Mouse (Mus musculus): ENCODE measurements around the gene Nol10. TPM values are rescaled to one million over a fixed set of nuclear protein-coding genes. Genes with fewer than 3 reads are reported as not detected.

Gene Nol10
- total RNA-seq, 2 experiments from 2014 or later, result 19.3 to 20.6 TPM

DNA sequence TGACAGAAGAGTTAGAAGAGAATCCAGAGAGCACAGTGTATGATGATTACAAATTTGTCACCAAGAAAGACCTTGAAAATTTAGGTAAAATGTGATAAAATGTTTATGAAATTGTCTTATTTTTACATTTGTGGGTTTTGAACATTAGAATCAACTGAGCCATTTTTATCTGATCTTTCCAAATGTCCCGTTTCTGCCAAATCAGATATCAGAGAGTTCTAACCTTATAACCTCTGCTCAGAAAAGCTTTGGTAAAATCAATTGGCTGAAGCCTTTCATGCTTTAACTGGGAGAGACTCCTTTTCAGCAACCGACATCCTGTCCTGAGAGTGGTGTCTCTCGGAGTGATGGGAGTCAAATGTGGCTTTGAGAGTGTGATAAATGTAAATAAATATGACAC is 53.9 kb downstream of the Nol10 start:
- DNase-seq (ENCODE audit: extremely low spot score in 1 of 2, low spot score in 1 of 2), result no peak

DNA sequence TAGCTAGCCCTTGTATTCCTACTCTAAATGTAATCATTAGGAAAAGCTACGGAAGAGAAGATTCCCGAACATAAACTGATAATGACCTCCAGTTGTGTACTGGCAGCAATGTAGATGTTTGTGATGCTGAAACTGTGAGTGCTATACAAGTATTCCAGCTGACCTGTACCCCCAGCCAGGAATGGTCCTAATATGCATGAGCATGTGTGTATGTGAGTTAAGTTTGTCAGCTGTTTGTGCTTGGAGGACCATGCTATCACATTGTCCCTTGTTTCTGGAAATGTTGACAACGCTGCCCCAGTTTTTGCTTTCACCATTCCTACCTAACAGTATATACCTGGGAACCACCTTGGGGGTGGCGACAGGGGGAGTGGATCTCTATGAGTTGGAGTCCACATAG is 55.7 kb downstream of the Nol10 start:
- DNase-seq (ENCODE audit: extremely low spot score in 1 of 2, low spot score in 1 of 2), result no peak

DNA sequence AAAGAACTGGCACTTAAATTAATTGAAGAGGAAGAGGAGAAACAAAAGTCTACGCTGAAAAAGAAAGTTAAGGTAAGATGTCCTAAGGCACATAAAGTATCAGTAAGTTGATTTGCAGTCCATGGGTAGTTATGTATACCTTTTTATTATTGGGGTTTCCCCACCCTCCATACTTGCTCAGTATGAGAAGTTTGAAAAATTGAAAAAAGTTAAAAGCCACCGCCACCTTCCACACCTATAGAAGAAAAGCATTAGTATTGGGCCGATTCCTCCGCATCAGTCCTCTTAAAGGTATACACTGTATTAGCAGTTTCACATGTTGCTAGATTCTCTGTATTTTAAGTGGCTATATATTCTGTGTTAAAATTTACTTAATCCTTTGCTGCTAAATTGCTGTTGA is 58.6 kb downstream of the Nol10 start:
- DNase-seq (ENCODE audit: extremely low spot score in 1 of 2, low spot score in 1 of 2), result no peak

DNA sequence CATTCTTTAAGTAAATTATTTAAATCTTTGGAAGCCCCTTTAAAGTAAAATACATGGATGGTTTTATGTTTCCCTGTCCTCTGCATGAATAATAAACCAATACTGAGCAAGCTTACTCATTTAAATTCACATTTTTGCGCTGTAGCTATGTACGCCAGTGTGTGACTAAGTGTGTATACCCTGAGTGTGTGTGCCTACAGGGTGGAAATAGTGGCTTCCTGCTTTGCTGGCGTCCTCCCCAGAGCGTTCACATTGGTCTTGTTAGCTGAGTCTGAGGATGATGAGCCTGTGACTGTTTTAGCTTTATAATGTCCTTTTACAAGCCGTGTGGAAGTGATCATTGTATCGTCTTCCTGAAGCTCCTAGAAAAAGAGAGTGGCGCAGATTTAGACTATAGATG is 60.1 kb downstream of the Nol10 start:
- DNase-seq (ENCODE audit: extremely low spot score in 1 of 2, low spot score in 1 of 2), result no peak

DNA sequence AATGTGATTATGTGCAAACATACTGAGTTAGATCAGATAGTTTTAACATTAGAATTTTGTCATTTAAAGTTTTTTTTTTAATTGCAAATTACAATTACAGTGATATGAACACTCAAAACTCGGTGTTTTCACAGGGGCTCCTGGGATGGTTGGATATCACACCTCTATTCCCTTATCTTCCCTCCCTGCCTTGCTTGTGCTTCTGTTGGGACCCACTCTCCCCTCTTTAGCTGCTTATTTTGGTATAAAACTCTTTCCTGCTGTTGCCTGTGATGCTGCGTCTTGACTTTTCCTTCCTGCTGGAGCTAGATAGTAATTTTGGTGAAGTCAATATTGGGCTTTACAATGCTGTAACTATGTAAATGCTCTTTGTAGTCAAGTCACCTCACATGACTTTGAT is 63.0 kb downstream of the Nol10 start:
- no peak for DNase-seq (ENCODE audit: extremely low spot score in 1 of 2, low spot score in 1 of 2)

DNA sequence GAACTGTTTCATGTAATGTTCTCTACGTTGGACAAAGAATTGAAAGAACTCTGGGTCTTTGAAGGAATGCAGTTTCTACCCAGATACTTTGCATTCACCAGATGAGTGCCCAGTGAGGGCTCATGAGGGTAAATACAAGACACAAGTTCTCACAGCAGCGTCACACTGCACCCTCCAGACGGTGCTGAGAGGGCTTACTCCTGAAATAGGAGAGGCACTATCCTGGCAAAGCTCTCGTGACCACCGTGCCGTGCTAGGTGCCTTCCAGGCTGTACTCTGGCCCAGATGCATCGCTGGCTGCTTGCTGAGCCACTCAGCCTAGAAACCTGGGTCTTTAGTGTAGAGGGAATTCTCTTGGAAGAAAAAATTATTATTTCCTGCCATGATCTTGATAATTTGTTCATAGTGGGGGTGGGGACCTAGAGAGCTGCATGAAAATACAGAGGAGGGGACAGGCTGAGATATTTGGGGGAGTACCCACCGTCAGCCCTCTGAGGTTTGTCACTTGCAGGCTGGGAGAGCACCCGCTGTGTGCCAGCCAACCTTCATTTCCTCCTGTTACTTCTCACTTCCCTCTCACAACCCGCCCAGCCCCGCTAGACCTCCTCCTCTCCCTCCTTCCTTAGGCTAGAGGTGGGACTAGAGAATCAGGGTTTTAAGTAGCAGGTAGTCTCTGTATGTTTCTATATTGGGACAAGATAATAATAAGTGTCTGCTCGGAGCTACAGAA is 63.7 kb downstream of the Nol10 start:
- no peak for DNase-seq (ENCODE audit: extremely low spot score in 1 of 2, low spot score in 1 of 2)

DNA sequence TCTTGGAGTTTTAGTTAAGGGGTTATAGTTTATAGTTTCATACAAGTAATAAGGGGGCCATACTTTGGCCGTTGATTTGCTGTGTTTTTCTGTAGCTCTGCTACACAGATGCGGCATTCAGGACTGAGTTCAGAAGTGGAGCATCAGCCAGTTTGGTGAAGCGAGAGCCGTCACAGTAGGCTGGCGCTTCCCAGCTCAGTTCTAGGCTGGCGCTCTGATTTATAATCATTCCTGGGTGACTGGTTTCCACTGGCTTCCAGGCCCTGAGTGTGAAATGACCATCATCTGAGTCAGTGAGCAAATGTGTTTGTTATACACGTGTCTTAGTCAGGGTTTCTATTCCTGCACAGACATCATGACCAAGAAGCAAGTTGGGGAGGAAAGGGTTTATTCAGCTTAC is 66.5 kb downstream of the Nol10 start:
- no peak for DNase-seq (ENCODE audit: extremely low spot score in 1 of 2, low spot score in 1 of 2)

DNA sequence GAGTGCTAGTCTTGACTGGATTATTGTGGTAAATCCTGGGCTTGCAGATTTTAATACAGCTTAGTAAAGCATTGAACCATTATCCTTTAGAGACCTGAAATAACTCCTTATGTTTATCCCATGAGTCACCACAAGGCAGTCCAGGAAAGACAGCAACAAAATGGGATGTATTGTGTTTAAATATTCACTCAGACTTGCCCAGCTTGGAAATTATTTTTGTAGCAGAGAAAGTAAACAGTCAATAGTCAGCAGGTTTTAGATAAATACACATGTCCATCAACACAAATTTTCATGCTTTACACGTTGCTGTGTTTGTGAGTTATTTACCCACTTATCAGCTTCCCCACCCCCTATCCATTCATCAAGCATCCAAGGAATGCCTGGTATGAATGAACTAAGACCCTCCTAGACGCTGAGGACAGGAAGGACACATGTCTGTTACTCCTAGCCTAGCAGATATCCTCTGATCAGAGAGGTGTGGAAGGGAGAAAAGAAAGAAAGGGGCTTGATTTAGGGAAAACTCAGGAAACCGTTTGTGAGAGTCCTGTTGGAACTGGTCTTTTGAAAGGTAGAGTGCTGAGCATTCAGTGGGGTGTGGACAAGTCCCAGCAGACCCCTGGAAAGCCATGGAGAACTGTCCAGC is 72.0 kb downstream of the Nol10 start:
- no peak for DNase-seq (ENCODE audit: extremely low spot score in 1 of 2, low spot score in 1 of 2)

DNA sequence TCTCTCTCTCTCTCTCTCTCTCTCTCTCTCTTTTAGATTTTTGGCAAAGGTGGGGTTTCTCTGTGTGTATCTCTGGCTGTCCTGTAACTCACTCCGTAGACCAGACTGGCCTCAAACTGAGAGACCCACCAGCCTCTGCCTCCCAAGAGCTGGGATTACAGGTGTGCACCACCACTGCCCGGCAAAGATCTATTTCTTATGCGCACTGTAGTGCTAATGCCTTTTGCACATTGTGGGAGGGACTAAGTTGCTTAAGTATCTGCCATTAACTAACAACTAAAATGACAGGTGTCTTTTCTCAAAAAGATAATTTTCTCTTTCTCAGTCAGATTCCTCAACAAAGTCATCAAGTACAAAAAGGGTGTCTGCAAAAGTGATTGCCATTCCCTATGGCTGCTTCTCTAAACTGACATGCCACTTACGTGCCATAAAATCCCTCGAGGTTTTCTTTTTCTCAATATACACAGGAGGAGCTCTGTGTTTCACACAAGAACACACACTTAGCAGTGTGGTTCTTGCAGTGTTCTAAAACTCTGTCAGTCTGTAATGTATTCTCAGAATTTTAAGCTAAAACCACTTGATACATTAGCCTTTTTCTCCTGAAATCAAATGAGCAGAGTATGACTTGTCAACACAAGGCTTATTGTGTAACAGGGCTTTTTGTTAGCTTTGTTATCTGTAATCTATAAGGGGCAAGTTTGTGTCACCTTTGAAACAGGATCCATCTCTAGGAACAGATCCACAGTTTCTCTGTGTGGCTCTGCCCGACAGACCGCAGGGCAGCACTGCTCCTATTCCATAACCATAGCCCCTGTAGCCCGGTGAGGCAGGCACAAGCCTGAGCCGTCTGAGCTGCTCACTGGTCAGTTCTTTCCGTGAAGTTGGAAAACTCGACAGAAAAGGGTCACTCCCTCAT is 77.3 kb downstream of the Nol10 start:
- no peak for DNase-seq (ENCODE audit: extremely low spot score in 1 of 2, low spot score in 1 of 2)

DNA sequence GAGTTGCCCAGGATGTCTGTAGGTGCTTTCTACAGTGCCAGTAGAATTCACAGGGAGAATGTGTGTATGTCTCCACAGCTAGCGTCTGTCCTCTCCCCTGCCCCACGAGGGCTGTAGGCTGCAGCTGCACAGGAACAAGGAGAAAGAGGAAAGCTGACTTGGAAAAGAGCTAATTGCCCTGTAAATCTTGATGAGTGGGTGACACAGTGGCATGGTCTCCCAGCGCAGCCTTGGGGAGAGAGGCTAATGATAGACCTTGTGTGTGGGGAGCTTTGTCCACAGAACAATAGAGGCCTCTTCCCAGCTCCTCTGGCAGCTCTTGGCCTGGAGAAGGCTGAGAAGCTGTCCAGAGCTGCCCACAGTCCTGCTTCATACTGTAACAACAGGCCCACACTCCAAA is 78.5 kb downstream of the Nol10 start:
- no peak for DNase-seq (ENCODE audit: extremely low spot score in 1 of 2, low spot score in 1 of 2)

DNA sequence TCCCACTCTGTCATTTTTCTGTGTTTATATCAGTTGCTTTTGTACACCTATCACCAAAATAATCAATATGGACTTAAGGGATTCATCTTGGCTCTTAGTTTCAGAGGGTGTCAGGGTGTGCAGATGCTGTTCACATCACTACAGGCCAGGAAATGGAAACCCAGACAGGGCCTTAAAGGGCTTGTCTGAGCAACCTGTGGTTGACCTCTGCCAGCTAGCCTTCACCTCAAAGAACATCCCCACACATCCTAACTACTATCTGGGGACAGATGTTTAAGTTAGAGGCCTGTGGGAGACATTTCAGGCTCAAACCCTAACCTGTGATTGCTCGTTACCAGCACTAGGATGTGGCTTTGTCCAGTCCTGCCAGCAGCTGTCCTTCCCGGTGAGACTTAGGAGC is 82.3 kb downstream of the Nol10 start:
- no peak for DNase-seq (ENCODE audit: extremely low spot score in 1 of 2, low spot score in 1 of 2)

DNA sequence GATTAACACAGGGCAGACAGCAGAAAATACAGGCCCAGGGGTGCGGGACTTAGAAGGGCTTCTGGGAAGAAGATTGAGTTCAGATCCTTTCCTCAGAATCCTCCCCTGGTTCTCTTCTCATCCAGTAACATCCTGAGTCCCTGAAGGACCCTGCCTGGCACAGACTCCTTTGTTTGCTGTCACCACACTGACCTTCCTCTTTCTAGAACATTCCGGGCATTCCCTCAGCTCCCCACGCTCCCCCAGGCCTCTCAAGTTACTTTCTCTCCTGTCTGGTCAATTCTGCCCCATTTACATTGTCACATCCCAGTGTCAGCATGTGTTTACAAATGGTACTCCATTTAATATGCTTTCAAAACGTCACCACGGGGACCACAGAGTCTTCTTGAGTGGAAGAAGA is 82.9 kb downstream of the Nol10 start:
- DNase-seq (ENCODE audit: extremely low spot score in 1 of 2, low spot score in 1 of 2), result no peak

DNA sequence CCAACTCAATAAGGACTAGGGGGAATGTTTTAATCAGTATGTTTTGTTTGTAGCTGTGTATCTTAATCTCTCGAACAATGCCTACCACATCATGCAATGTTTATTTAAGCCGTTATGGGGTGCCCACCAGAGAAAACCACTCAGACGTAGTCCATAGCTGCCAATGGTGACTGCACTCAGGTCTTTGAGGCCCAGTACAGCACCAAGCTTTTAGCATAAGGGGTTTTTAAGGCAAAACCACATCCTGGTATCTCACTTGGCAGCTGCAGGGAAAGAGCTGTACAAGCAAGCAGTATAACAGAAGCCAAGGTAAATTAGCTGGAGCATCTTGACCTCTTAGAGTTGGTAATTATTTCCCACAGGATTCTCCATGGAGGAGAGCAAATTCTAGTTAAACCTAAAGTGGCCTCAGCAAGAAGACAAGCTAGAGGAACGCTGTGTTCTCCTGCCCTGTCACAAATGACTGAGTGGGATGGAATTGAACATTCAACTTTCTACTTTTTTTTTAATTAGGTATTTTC is 83.6 kb downstream of the Nol10 start:
- no peak for DNase-seq (ENCODE audit: extremely low spot score in 1 of 2, low spot score in 1 of 2)

DNA sequence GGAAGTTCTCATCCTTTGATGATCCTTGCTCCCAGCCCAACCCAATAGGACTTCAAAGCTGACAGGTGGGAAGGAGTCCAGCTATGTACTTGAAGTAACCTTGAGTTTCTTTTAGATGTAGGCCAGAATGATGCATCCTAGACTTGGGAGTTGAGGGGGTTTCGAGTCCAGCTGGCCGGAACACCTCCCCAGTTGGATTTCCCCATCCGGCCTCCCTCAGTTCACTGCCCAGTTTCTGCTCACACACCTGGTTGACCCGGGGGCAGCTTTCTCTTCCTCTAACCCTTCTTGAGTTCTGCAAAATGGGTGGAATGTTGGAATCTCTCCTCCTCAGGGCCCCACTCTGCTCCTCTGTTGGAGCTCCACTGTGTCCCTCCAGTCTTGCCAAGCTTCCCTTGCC is 85.5 kb downstream of the Nol10 start:
- no peak for DNase-seq (ENCODE audit: extremely low spot score in 1 of 2, low spot score in 1 of 2)

DNA sequence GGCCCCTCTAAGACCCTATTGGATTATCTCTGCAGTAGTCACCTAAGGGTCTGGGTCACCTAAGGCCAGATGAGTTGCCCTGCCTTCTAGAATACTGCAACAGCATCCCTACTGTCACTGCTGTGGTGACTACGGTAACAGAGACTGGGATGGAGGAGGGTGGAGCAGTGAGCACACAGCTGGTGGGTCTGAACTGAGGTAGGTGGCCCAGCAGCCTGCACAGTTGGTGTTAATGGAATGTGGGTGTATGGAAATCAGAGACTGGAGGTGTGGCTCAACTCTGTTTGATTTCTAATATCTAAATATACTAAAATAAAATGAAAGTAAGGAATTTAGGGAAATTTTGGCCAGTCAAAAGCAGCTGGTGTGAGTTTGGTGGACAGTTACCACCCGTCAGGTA is 88.2 kb downstream of the Nol10 start:
- no peak for DNase-seq (ENCODE audit: extremely low spot score in 1 of 2, low spot score in 1 of 2)

DNA sequence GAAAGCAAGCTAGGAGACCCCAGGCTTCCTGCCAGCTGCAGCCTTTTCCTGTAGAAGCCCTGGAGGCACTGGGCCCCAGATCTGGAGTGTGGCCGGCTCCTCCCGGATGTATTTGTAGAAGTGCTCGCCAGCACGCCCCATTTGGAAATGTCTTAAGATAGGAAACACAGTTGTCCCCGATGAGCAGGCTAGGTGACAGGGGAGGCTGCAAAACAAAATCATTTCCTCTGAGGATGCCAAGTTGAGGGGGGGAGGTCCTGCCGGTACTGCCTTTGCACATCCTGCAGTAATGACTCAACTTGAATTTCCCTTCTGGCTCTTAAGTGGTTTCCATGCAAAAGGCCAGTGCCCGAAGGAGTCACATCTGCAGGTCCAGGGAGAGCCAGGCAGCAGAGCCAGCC is 92.0 kb downstream of the Nol10 start:
- DNase-seq (ENCODE audit: extremely low spot score in 1 of 2, low spot score in 1 of 2), result no peak

DNA sequence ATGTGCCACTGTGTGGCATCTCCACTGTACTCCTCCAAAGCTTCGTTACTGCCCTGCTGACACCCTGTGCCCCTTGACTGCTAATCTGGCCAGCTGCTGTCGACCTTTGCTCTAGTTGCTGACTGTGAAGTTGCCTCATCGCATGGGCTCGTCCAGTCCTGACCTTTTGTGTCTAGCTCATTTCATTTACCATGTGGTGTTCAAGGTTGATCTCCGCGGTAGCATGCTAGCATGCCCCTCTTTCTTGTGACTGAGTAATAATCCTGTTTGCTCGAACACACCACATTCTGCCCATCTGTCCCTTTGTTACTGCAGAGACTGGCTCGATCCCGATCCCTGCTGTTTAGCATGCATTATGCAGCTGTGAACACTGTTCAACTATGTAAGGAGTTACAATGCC is 93.2 kb downstream of the Nol10 start:
- no peak for DNase-seq (ENCODE audit: extremely low spot score in 1 of 2, low spot score in 1 of 2)

DNA sequence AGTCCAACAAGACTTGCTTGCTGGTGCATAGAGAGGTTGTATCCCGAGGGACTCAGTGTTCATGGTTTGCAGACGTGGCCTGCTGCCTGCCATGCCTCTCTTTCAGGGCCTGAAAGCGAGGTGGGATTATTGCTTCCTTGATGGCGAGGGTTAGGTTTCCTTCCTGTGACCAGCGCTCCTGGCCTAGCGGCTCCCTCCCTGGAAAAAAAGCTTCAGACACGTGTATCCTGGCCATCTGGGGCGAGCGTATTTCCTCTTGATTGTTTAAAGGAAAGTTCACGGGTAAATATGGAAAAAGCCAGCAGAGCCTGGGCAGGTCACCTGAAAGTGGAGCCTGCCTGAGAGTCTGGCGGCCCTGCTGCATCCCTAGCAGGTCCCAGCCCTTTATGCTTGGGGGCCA is 96.1 kb downstream of the Nol10 start:
- DNase-seq (ENCODE audit: extremely low spot score in 1 of 2, low spot score in 1 of 2), result no peak

DNA sequence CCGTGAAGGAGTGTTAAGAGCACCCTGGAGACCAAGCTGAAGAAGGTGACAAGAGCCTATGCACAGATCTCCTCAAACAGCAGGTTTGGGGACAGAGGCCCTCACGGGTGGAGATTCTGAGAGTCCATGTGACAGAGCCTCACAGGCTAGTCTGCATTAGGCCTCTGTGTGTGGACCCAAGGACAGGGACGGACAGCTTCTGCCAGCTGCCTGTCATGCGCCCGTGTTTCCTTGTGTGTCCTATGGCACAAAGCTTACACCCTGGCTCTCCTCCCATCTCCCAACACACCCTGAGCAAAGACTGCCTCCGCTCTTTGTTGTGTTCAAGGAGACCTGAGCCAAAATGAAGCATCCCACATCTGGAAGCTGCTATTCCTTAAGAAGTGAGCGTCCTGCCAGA is 97.0 kb downstream of the Nol10 start:
- no peak for DNase-seq (ENCODE audit: extremely low spot score in 1 of 2, low spot score in 1 of 2)

DNA sequence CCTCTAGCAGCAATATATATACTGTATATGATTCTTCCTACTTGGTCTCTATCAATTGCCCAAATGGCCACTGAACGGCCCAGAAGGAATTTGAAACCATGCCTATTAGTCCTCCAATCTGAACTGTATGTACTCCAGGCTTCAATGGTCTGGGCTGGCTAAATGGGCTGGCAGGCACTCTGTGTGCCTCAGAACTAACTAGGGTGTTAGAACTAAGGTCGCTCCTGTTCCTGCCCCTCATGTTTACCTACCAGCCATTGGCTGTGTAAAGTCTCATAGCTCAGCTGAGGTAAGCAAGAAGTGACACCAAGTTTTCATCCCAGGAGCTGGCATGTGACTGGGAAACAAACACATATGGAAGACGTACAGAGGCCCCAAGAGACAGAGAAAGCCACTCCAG is 100.5 kb downstream of the Nol10 start:
- DNase-seq (ENCODE audit: extremely low spot score in 1 of 2, low spot score in 1 of 2), result no peak

DNA sequence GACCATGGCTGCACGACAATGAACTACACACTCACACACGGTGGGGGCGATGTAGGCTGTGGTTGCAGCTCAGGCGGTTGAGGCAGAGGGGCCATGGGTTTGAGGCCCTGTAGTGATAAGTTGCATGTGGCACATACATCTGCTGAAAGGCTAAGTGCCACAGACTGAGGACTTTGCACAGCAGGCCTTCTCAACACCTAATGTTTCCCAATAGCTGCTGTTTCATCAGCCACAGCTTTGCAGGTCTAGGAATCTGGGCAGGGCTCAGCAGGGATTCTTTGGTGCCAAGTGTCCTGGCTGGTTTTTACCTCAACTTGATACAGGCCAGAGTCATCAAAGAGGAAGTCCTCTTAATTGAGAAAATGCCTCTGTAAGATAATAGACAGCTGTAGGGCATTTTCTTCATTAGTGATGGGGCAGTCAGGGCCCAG is 101.4 kb downstream of the Nol10 start:
- no peak for DNase-seq (ENCODE audit: extremely low spot score in 1 of 2, low spot score in 1 of 2)

Measured in layer of hippocampus, postnatal 25 days (tissue).